Mouse (Mus musculus) heart, embryonic 12.5 days (tissue): ENCODE results near the gene Neurl1b. TPM values are rescaled to one million over a fixed set of nuclear protein-coding genes. Genes with fewer than 3 reads are reported as not detected.

ENCODE experiments used
- ATAC-seq: fragments of 200-750 bp; cut with Nextera tagmentation; 2 replicates; pipeline ENCODE4 v1.8.0; 2017; ENCODE audit warnings: moderate TSS enrichment, moderate library complexity; ENCODE audit not compliant: insufficient number of reproducible peaks, low FRiP score
- H3K27ac ChIP-seq: fragments of 300-500 bp; sonication (generic); 2 replicates; pipeline ENCODE4 v1.5.1; 2016; ENCODE audit warnings: mild to moderate bottlenecking, moderate library complexity; ENCODE audit not compliant: poor library complexity, severe bottlenecking
- H3K27me3 ChIP-seq: fragments of 300-500 bp; sonication (generic); replicated peaks from 2 replicates; pipeline ENCODE4 v1.6.1; 2016; ENCODE audit warnings: mild to moderate bottlenecking, moderate library complexity
- H3K36me3 ChIP-seq: fragments of 300-500 bp; sonication (generic); 2 replicates; pipeline ENCODE4 v1.6.1; 2016; ENCODE audit warnings: mild to moderate bottlenecking, moderate library complexity
- H3K4me1 ChIP-seq: fragments of 300-500 bp; sonication (generic); replicated peaks from 2 replicates; pipeline ENCODE4 v1.6.1; 2016; ENCODE audit warnings: mild to moderate bottlenecking
- H3K4me2 ChIP-seq: fragments of 300-500 bp; sonication (generic); 2 replicates; pipeline ENCODE4 v1.6.1; 2016; ENCODE audit warnings: mild to moderate bottlenecking, moderate library complexity
- H3K4me3 ChIP-seq: fragments of 300-500 bp; sonication (generic); 2 replicates; pipeline ENCODE4 v1.5.1; 2016; ENCODE audit warnings: mild to moderate bottlenecking
- H3K9ac ChIP-seq: fragments of 300-500 bp; sonication (generic); 2 replicates; pipeline ENCODE4 v1.6.1; 2016; ENCODE audit warnings: mild to moderate bottlenecking, moderate library complexity
- H3K9me3 ChIP-seq: fragments of 300-500 bp; sonication (generic); replicated peaks from 2 replicates; pipeline ENCODE4 v1.6.1; 2016; ENCODE audit warnings: mild to moderate bottlenecking, moderate library complexity
- WGBS: fragments of 180-500 bp; shearing (Covaris S2); methylation state at CpG from one replicate; pipeline ENCODE4 v1.1.7; 2016; 5-methylcytosine and 5-hydroxymethylcytosine counted together
- polyA plus RNA-seq: library from polyadenylated mRNA; unstranded; fragments of >200 nt; fragmentation: Nextera tagmentation; extraction: Ambion mirVana; gene quantifications from 2 replicates; pipeline ENCODE4 v1.2.1, GENCODE M21; 2016

Gene Neurl1b
- polyA plus RNA-seq, 1 experiment from 2014 or later, result 2.4 TPM

GRCm38 (mm10) chr17:26452371-26452972, 37.8 kb downstream of the Neurl1b start:
- no peak for ATAC-seq

DNA sequence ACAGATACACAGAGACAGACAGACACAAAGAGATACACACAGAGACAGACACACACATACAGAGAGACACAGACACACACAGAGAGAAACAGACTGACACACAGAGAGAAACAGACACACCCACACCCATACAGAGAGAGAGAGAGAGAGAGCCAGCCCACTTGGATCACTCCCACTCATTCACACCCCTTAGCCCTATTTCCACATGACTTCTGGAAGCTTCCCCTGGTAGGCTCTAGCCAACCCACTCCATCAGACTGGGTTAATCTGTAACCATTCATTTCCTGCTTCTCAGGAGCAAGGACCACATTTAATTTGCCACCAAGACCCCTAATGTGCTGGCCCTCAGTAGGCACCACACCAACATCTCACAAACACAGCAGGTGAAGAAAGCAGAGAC, 42.9 kb downstream of the Neurl1b start:
- Histone ChIP-seq H3K9me3 (no peaks in the 10 kb centered on the region), H3K9ac (no peak overlapping the region), H3K4me2 (no peak overlapping the region), H3K27ac (no peak overlapping the region), H3K36me3 (no peaks in the 10 kb centered on the region), H3K4me1 (peaks cover under 1% of the 10 kb centered on the region; the same call in 1 of the 2 replicates), H3K27me3 (no peaks in the 10 kb centered on the region), H3K4me3 (no peak overlapping the region)
- no peak for ATAC-seq

More at GRCm38 (mm10) chr17:26452371-26452972, 37.8 kb downstream of the Neurl1b start:
- Histone ChIP-seq H3K27ac (0 out of 2 replicates have a peak overlapping the region, but pooled peaks have one; percentile 13), H3K27me3 (no peaks in the 10 kb centered on the region), H3K9ac (peak overlapping the region; percentile 21; the same call in 1 of the 2 replicates), H3K9me3 (no peaks in the 10 kb centered on the region), H3K4me3 (no peak overlapping the region), H3K4me2 (no peak overlapping the region), H3K36me3 (0 out of 2 replicates have a peak, but pooled peaks cover under 1% of the 10 kb centered on the region), H3K4me1 (peaks cover 13% of the 10 kb centered on the region)
- WGBS, result 60% methylated on average over 5 of the region's 5 CpGs

GRCm38 (mm10) chr17:26458049-26458448, 43.4 kb downstream of the Neurl1b start:
- Histone ChIP-seq H3K27me3 (no peaks in the 10 kb centered on the region), H3K4me2 (no peak overlapping the region), H3K36me3 (no peaks in the 10 kb centered on the region), H3K27ac (no peak overlapping the region), H3K4me1 (peaks cover 4% of the 10 kb centered on the region; the same call in 1 of the 2 replicates), H3K9ac (no peak overlapping the region), H3K9me3 (no peaks in the 10 kb centered on the region), H3K4me3 (no peak overlapping the region)
- WGBS, result 68% methylated on average over 7 of the region's 7 CpGs
- ATAC-seq, result no peak

- Histone ChIP-seq H3K9me3 (no peaks in the 10 kb centered on the region), H3K4me1 (peaks cover 19% of the 10 kb centered on the region), H3K9ac (no peak overlapping the region), H3K27ac (no peak overlapping the region), H3K4me3 (no peak overlapping the region), H3K27me3 (no peaks in the 10 kb centered on the region), H3K36me3 (no peaks in the 10 kb centered on the region), H3K4me2 (0 out of 2 replicates have a peak overlapping the region, but pooled peaks have one; percentile 7)
- no peak for ATAC-seq
- WGBS, result 23% methylated on average over 12 of the region's 12 CpGs
Observed at GRCm38 (mm10) chr17:26462634-26463170, 48.1 kb downstream of the Neurl1b start.

- Histone ChIP-seq H3K4me2 (no peak overlapping the region), H3K4me1 (peaks cover 19% of the 10 kb centered on the region), H3K9me3 (no peaks in the 10 kb centered on the region), H3K4me3 (no peak overlapping the region), H3K9ac (no peak overlapping the region), H3K27ac (no peak overlapping the region), H3K27me3 (no peaks in the 10 kb centered on the region), H3K36me3 (no peaks in the 10 kb centered on the region)
- WGBS, result 82% methylated on average over 5 of the region's 5 CpGs
- no peak for ATAC-seq
Observed at GRCm38 (mm10) chr17:26463432-26463831, 48.8 kb downstream of the Neurl1b start.

- no peak for ATAC-seq
Observed at GRCm38 (mm10) chr17:26463984-26464383, 49.4 kb downstream of the Neurl1b start.

DNA sequence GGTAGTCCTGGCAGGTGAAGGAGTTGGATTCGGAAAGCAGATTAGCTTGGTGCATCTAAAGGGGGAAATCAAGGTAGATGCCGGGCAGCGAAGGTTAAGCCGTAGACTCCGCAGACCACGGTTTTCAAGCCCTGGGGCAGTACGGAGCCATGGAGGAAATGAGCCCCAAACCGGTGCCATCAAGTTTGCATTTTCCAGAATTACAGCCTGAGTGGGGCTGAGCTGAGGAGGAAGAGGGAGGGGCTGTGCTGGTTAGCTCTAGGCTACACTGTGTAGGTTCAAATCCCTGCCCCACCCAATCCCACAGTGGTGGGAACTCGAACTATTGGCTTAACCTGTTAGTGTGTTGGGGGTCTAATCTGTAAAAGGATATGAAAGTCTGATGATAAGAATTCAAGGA, 49.9 kb downstream of the Neurl1b start:
- no peak overlapping the region for H3K4me2 ChIP-seq
- peaks cover 19% of the 10 kb centered on the region for H3K4me1 ChIP-seq
- no peaks in the 10 kb centered on the region for H3K36me3 ChIP-seq
- no peaks in the 10 kb centered on the region for H3K9me3 ChIP-seq
- H3K27me3 ChIP-seq, result no peaks in the 10 kb centered on the region
- H3K9ac ChIP-seq, result no peak overlapping the region
- WGBS, result 73% methylated on average over 9 of the region's 9 CpGs
- ATAC-seq, result peak; percentile 35; the same call in 1 of the 2 replicates
- H3K4me3 ChIP-seq, result no peak overlapping the region
- no peak overlapping the region for H3K27ac ChIP-seq

More at GRCm38 (mm10) chr17:26463984-26464383, 49.4 kb downstream of the Neurl1b start:
- Histone ChIP-seq H3K27ac (no peak overlapping the region), H3K4me3 (no peak overlapping the region), H3K4me1 (peaks cover 19% of the 10 kb centered on the region), H3K9me3 (no peaks in the 10 kb centered on the region), H3K4me2 (no peak overlapping the region), H3K27me3 (no peaks in the 10 kb centered on the region), H3K9ac (no peak overlapping the region), H3K36me3 (no peaks in the 10 kb centered on the region)
- 47% methylated on average over 4 of the region's 4 CpGs for WGBS

DNA sequence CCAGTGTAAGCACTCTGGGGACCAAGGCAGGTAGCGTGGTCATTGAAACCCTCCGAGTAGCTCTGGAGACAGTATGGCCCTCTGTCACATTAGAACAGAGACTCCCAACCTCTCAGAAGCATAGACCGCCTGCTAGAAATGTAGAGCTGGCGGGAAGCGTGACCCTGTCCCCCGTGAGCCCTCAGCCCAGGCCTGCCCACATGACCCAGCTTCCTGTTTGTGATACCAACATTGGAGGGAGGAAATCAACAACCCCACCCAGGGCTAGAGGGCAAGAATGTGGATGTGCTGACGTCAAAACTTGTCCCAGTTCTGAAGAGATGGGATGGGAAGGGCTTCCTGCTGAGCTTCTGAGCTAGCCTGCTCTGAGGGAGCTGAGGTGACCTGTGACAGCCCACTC, 50.3 kb downstream of the Neurl1b start:
- no peaks in the 10 kb centered on the region for H3K9me3 ChIP-seq
- ATAC-seq, result peak; percentile 64
- WGBS, result 53% methylated on average over 7 of the region's 7 CpGs
- H3K4me2 ChIP-seq, result no peak overlapping the region
- H3K27ac ChIP-seq, result no peak overlapping the region
- H3K4me1 ChIP-seq, result peaks cover 19% of the 10 kb centered on the region
- H3K9ac ChIP-seq, result no peak overlapping the region
- no peaks in the 10 kb centered on the region for H3K36me3 ChIP-seq
- no peaks in the 10 kb centered on the region for H3K27me3 ChIP-seq
- H3K4me3 ChIP-seq, result no peak overlapping the region

- H3K27me3 ChIP-seq, result no peaks in the 10 kb centered on the region
- peak overlapping the region; percentile 24 for H3K4me2 ChIP-seq
- no peaks in the 10 kb centered on the region for H3K36me3 ChIP-seq
- whole genome bisulfite sequencing, result 9% methylated on average over 4 of the region's 4 CpGs
- no peak overlapping the region for H3K4me3 ChIP-seq
- peaks cover 19% of the 10 kb centered on the region for H3K4me1 ChIP-seq
- H3K27ac ChIP-seq, result no peak overlapping the region
- no peak overlapping the region for H3K9ac ChIP-seq
- ATAC-seq, result 0 out of 2 replicates have a peak, but pooled peaks have one; percentile 1
- no peaks in the 10 kb centered on the region for H3K9me3 ChIP-seq
Observed at GRCm38 (mm10) chr17:26466741-26467150, 52.1 kb downstream of the Neurl1b start.

DNA sequence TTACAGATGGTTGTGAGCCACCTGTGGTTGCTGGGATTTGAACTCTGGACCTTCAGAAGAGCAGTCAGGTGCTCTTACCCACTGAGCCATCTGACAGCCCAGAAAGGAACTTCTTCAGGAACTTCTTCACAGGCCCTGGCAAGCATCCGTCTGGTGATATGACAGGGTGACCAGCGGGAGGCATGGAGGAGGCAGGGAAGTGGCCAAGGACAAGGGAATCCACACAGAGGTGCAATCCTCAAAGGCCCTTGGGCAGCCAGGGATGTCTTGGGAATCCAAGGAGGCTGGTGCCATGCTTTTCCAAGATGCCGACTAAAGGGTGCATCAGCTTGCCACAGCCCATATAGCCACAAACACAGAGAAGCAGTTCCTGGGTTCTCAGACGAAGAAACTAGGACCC, 53.0 kb downstream of the Neurl1b start:
- Histone ChIP-seq H3K4me1 (peaks cover 19% of the 10 kb centered on the region), H3K4me2 (no peak overlapping the region), H3K36me3 (no peaks in the 10 kb centered on the region), H3K4me3 (no peak overlapping the region), H3K9ac (no peak overlapping the region), H3K27me3 (no peaks in the 10 kb centered on the region), H3K9me3 (no peaks in the 10 kb centered on the region), H3K27ac (no peak overlapping the region)
- 76% methylated on average over 4 of the region's 4 CpGs for WGBS
- no peak for ATAC-seq

GRCm38 (mm10) chr17:26468102-26468894, 53.7 kb downstream of the Neurl1b start:
- Histone ChIP-seq H3K9me3 (no peaks in the 10 kb centered on the region), H3K4me3 (no peak overlapping the region), H3K36me3 (no peaks in the 10 kb centered on the region), H3K4me2 (no peak overlapping the region), H3K27me3 (no peaks in the 10 kb centered on the region), H3K9ac (no peak overlapping the region), H3K4me1 (peaks cover 14% of the 10 kb centered on the region), H3K27ac (no peak overlapping the region)
- ATAC-seq, result no peak
- WGBS, result 81% methylated on average over 13 of the region's 13 CpGs
